8 mouse cellular contexts compared by ENCODE assay signal in genomic region chr7:47014564-47015389, GRCm38 (mm10). TPM values are rescaled to one million over a fixed set of nuclear protein-coding genes. Genes with fewer than 3 reads are reported as not detected.
DNase-seq lines count a peak whose midpoint lies in the region; ATAC-seq and TF ChIP-seq lines count a peak whose summit lies in the region.

No protein-coding gene starts in this region.

- no peak for TF ChIP-seq EP300 in heart, adult 2 months (IDR thresholded peaks at IDR 0.05; ENCODE audit: insufficient read depth, low read depth, low read length)

- no peaks in the 10 kb centered on the region for H3K36me3 ChIP-seq in heart, adult 2 months (ENCODE audit: control insufficient read depth, insufficient read depth, low read length)
- H3K36me3 ChIP-seq in liver, embryonic 11.5 days (ENCODE audit: control insufficient read depth, insufficient read depth, low read length) = no peaks in the 10 kb centered on the region
- no peaks in the 10 kb centered on the region for H3K36me3 ChIP-seq in stomach, embryonic 15.5 days

- no peak for TF ChIP-seq CTCF in heart, adult 2 months (IDR thresholded peaks at IDR 0.05)

- 28% methylated on average over 11 of the region's 11 CpGs for WGBS in heart, adult 2 months
- 50% methylated on average over 10 of the region's 11 CpGs for WGBS in liver, embryonic 11.5 days
- 49% methylated on average over 10 of the region's 11 CpGs for WGBS in stomach, embryonic 15.5 days

- H3K4me1 ChIP-seq in heart, adult 2 months (ENCODE audit: control insufficient read depth, insufficient read depth, low read length) = peaks cover 12% of the 10 kb centered on the region
- H3K4me1 ChIP-seq in liver, embryonic 11.5 days (replicated peaks; ENCODE audit: control insufficient read depth, insufficient read depth, low read length) = peaks cover 18% of the 10 kb centered on the region
- peaks cover 9% of the 10 kb centered on the region for H3K4me1 ChIP-seq in stomach, embryonic 15.5 days

- no peaks in the 10 kb centered on the region for H3K9me3 ChIP-seq in liver, embryonic 11.5 days (ENCODE audit: control insufficient read depth, low read length)
- no peaks in the 10 kb centered on the region for H3K9me3 ChIP-seq in stomach, embryonic 15.5 days

- no peak overlapping the region for H3K9ac ChIP-seq in heart, adult 2 months (ENCODE audit: low read depth, low read length)
- H3K9ac ChIP-seq in liver, embryonic 11.5 days (ENCODE audit: low read depth, low read length) = no peak overlapping the region; the same call in 1 of the 2 replicates
- H3K9ac ChIP-seq in stomach, embryonic 15.5 days = no peak overlapping the region

- no peaks in the 10 kb centered on the region for H3K27me3 ChIP-seq in heart, adult 2 months (ENCODE audit: control insufficient read depth, insufficient read depth, low read length)
- no peaks in the 10 kb centered on the region for H3K27me3 ChIP-seq in liver, embryonic 11.5 days (replicated peaks; ENCODE audit: control insufficient read depth, insufficient read depth, low read length)
- H3K27me3 ChIP-seq in stomach, embryonic 15.5 days (replicated peaks) = no peaks in the 10 kb centered on the region

- no peaks in the 10 kb centered on the region for H3K79me2 ChIP-seq in heart, adult 2 months (replicated peaks; ENCODE audit: control insufficient read depth, insufficient read depth, low read length)

- intact Hi-C loops in heart, adult 2 months (cut with DNase I) = loop anchor here (1.0 to 5.0 kb wide), 3 partner anchors 51 to 302 kb away; partner anchors contain the start of gene Saal1

- ATAC-seq in liver, embryonic 11.5 days (replicated peaks; ENCODE audit: low FRiP score) = no peak
- ATAC-seq in stomach, embryonic 15.5 days (ENCODE audit: insufficient read depth, low FRiP score, low read depth) = no peak

- H3K4me2 ChIP-seq in liver, embryonic 11.5 days = peak overlapping the region; percentile 51
- H3K4me2 ChIP-seq in stomach, embryonic 15.5 days = peak overlapping the region; percentile 44; the same call in 1 of the 2 replicates

- no peak for TF ChIP-seq POLR2A in heart, adult 2 months (IDR thresholded peaks at IDR 0.05; ENCODE audit: insufficient read depth, low read depth, low read length)

- peak overlapping the region; percentile 57 for H3K27ac ChIP-seq in heart, adult 2 months
- H3K27ac ChIP-seq in liver, embryonic 11.5 days (ENCODE audit: low read depth, low read length) = peak overlapping the region; percentile 89
- peak overlapping the region; percentile 77 for H3K27ac ChIP-seq in stomach, embryonic 15.5 days

- H3K4me3 ChIP-seq in heart, adult 2 months = peak overlapping the region; percentile 28; the same call in 1 of the 2 replicates
- no peak overlapping the region for H3K4me3 ChIP-seq in liver, embryonic 11.5 days (ENCODE audit: low read depth, low read length)
- no peak overlapping the region for H3K4me3 ChIP-seq in stomach, embryonic 15.5 days (replicated peaks)

- DNase-seq in adrenal gland, postnatal 10 days = peak; percentile 46
- DNase-seq in adrenal gland, postnatal 25 days = no peak
- peak; percentile 46 for DNase-seq in A20 (ENCODE audit: low read depth, low spot score)
- DNase-seq in heart, adult 2 months = peak; percentile 39 to 51
- no peak for DNase-seq in liver, embryonic 11.5 days (ENCODE audit: low spot score)
- DNase-seq in ovary, postnatal 10 days (ENCODE audit: low spot score) = no peak
- DNase-seq in left cerebral cortex, adult 8-10 months (ENCODE audit: low spot score in 2 of 2) = no peak

RNA-seq across cellular contexts. Expression of gene Spty2d1, which starts 6.6 kb away (rescaled TPM):
- 10 to 100 TPM; 14.4 to 19.3 TPM for total RNA-seq in adrenal gland, postnatal 10 days (2021)
- 18.9 and 19.0 TPM in 2 replicates for total RNA-seq in adrenal gland, postnatal 25 days (2021)
- 1 to 10 TPM; 6.9 to 8.5 TPM for total RNA-seq in heart, adult 2 months (2021)
- polyA plus RNA-seq in heart, adult 2 months (2012; rRNA removed) = 2.7 and 4.3 TPM in 2 replicates
- polyA plus RNA-seq in liver, embryonic 11.5 days (2014; fragmentation: Nextera tagmentation; extraction: Ambion mirVana) = 21.4 and 25.3 TPM in 2 replicates
- 19.3 and 19.7 TPM in 2 replicates for polyA plus RNA-seq in stomach, embryonic 15.5 days (2015; fragmentation: Nextera tagmentation; extraction: Ambion mirVana)
- 10 to 100 TPM; 14.0 to 16.1 (median 15.1) TPM for total RNA-seq in left cerebral cortex, adult 8-10 months (2022)

RNA-seq across cellular contexts. Expression of gene Gm9999, which starts 31.4 kb away (rescaled TPM):
- not detected for total RNA-seq in adrenal gland, postnatal 10 days (2021)
- not detected in 2 replicates for total RNA-seq in adrenal gland, postnatal 25 days (2021)
- not detected for total RNA-seq in heart, adult 2 months (2021)
- polyA plus RNA-seq in heart, adult 2 months (2012; rRNA removed) = 1.1 TPM in 1 of 2 replicates, not detected in the other
- polyA plus RNA-seq in liver, embryonic 11.5 days (2014; fragmentation: Nextera tagmentation; extraction: Ambion mirVana) = not detected in 2 replicates
- polyA plus RNA-seq in stomach, embryonic 15.5 days (2015; fragmentation: Nextera tagmentation; extraction: Ambion mirVana) = not detected in 2 replicates
- not detected for total RNA-seq in left cerebral cortex, adult 8-10 months (2022)

RNA-seq across cellular contexts. Expression of gene Tmem86a, which starts 35.6 kb away (rescaled TPM):
- 10 to 100 TPM; 27.0 to 32.5 TPM for total RNA-seq in adrenal gland, postnatal 10 days (2021)
- 25.8 and 53.9 TPM in 2 replicates for total RNA-seq in adrenal gland, postnatal 25 days (2021)
- total RNA-seq in heart, adult 2 months (2021) = 10 to 100 TPM; 20.0 to 25.0 TPM
- polyA plus RNA-seq in heart, adult 2 months (2012; rRNA removed) = 45.5 and 54.8 TPM in 2 replicates
- 23.3 and 24.2 TPM in 2 replicates for polyA plus RNA-seq in liver, embryonic 11.5 days (2014; fragmentation: Nextera tagmentation; extraction: Ambion mirVana)
- 29.8 and 33.5 TPM in 2 replicates for polyA plus RNA-seq in stomach, embryonic 15.5 days (2015; fragmentation: Nextera tagmentation; extraction: Ambion mirVana)
- 10 to 100 TPM; 18.5 to 19.6 (median 19.0) TPM for total RNA-seq in left cerebral cortex, adult 8-10 months (2022)

RNA-seq across cellular contexts. Expression of gene Uevld, which starts 56.5 kb away (rescaled TPM):
- total RNA-seq in adrenal gland, postnatal 10 days (2021) = 10 to 100 TPM; 22.8 TPM
- total RNA-seq in adrenal gland, postnatal 25 days (2021) = 16.7 and 19.1 TPM in 2 replicates
- total RNA-seq in heart, adult 2 months (2021) = 10 to 100 TPM in 1 of 2 experiments, 1 to 10 TPM in 1; 9.0 to 10.3 TPM
- 2.9 and 5.0 TPM in 2 replicates for polyA plus RNA-seq in heart, adult 2 months (2012; rRNA removed)
- 9.1 and 10.5 TPM in 2 replicates for polyA plus RNA-seq in liver, embryonic 11.5 days (2014; fragmentation: Nextera tagmentation; extraction: Ambion mirVana)
- 10.0 and 10.9 TPM in 2 replicates for polyA plus RNA-seq in stomach, embryonic 15.5 days (2015; fragmentation: Nextera tagmentation; extraction: Ambion mirVana)
- total RNA-seq in left cerebral cortex, adult 8-10 months (2022) = 10 to 100 TPM; 11.0 to 20.4 (median 19.1) TPM

Comparison
In these comparisons a context has a peak if more than half of its experiments do, and no peak if none do; other contexts are left out.
1. DNase-seq: peak in adrenal gland, postnatal 10 days (single experiment), A20 (single experiment) and heart, adult 2 months (2 of 2); none in adrenal gland, postnatal 25 days (single experiment), liver, embryonic 11.5 days (single experiment), ovary, postnatal 10 days (single experiment) and left cerebral cortex, adult 8-10 months (0 of 2).
2. Peak in every context shown above with its lines, with median percentiles within 50 percentile points of each other: H3K27ac ChIP-seq.